Mouse (Mus musculus) ovary, postnatal 36 days (tissue): ENCODE measurements around the gene Gm10322.

ENCODE experiments used
- DNase-seq: peaks from one replicate; pipeline ENCODE4 v3.0.0; 2022; ENCODE audit warnings: low spot score, mixed read lengths

Gene Gm10322

DNA sequence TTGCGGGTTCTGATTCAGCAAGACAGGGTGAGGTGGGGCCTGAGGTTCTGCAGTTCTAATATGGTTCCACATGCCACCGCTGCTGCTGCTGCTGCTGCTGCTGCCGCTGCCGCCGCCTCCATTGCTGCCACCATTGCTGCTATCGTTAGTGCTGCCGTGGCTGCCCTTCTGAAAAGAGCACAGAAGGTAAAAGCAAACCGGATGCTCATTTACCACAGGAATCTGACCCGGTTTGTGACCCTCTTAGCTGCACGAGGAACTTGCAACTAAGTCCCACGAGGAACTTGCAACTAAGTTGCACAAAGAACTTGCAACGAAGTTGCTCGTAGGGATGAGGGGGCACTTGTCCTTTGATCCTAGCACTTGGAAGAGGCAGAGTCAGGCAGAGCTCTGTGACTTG, 40.9 kb downstream of the Gm10322 start:
- DNase-seq: no peak

DNA sequence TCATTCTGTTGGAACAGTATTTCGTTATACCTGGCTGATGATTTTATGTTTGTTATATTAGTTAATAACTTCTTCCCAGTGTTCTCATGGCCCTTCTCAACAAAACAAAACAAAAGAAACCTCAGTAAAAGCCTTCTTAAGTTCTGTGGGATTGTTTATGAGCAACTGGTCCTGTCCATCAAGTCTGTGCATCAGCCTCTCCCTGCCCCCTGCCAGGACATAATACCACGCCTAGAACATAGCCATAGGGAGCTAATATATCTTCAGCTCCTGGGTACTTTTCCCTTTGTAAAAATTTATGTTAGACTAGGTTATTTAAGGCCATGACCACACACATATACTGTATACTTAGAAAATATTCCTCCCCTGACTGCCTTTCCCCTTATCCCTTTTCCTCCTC, 48.9 kb downstream of the Gm10322 start:
- DNase-seq: no peak

DNA sequence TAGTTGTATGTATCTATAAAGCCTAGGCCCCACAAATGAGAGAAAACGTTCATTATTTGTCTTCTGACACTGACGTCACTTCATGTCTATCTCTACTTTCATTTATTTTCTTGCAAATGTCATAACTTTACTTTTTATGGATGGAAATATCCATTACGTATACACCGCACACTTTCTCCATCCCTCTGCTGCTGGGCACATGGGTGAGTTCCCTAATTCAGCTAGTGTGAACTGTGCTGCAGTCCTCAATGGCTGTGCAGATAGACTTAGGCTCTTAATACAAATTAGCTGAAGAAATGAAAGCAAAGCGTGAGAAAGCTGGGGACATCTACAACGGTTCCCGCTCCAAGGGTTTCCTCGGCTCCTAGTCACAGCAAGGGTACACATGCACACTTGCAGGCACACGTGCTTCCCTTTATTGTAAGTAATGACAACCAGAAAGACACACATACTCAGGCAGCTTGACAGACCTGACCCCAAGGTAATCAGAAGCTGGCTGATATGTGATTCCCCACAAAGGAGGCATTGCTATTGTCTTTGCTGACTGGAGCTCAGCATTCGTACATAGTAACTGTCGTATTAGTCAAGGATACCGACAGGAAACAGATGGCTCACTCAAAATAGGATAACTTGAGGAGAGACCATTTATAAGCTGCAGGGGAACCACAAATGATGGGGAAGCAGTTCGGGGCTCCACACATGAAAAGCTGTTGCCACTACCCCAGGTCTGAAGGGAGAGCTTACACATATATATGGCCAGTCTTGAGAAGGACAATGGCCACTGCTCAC, 49.8 kb downstream of the Gm10322 start:
- no peak for DNase-seq
